10 mouse cellular contexts compared by ENCODE assay signal in genomic region chr16:13986197-13986573, GRCm38 (mm10). TPM values are rescaled to one million over a fixed set of nuclear protein-coding genes. Genes with fewer than 3 reads are reported as not detected.
A peak's percentile ranks its signal among the peaks of the same experiment; 100 is the strongest.
DNase-seq lines count a peak whose midpoint lies in the region; ATAC-seq lines count a peak whose summit lies in the region.
"Had no signal": no experiment of that assay in that cellular context is flagged by ENCODE, and none has a peak within 500 bp of the region (broad histone marks: within the 10 kb centered on the region; RNA-seq: fewer than 3 reads in every experiment).

No protein-coding gene starts in this region.

- 58% methylated on average over 3 of the region's 3 CpGs for WGBS in liver, embryonic 11.5 days
- 59% methylated on average over 3 of the region's 3 CpGs for WGBS in intestine, embryonic 15.5 days
- WGBS in neural tube, embryonic 13.5 days: 43% methylated on average over 3 of the region's 3 CpGs

- H3K27me3 ChIP-seq in liver, embryonic 11.5 days (replicated peaks; ENCODE audit: control insufficient read depth, insufficient read depth, low read length): peaks cover 2% of the 10 kb centered on the region; the same call in 1 of the 2 replicates
- H3K27me3 ChIP-seq in intestine, embryonic 15.5 days (replicated peaks): no peaks in the 10 kb centered on the region
- H3K27me3 ChIP-seq in neural tube, embryonic 13.5 days: no peaks in the 10 kb centered on the region

- H3K27ac ChIP-seq in liver, embryonic 11.5 days (ENCODE audit: low read depth, low read length): no peak overlapping the region
- H3K27ac ChIP-seq in intestine, embryonic 15.5 days: no peak overlapping the region
- peak overlapping the region; percentile 95 for H3K27ac ChIP-seq in neural tube, embryonic 13.5 days (replicated peaks)

- no peaks in the 10 kb centered on the region for H3K36me3 ChIP-seq in liver, embryonic 11.5 days (ENCODE audit: control insufficient read depth, insufficient read depth, low read length)
- H3K36me3 ChIP-seq in intestine, embryonic 15.5 days: no peaks in the 10 kb centered on the region
- 0 out of 2 replicates have a peak, but pooled peaks cover 2% of the 10 kb centered on the region for H3K36me3 ChIP-seq in neural tube, embryonic 13.5 days

- no peak overlapping the region for H3K9ac ChIP-seq in liver, embryonic 11.5 days (ENCODE audit: low read depth, low read length)
- H3K9ac ChIP-seq in intestine, embryonic 15.5 days: peak overlapping the region; percentile 33; the same call in 1 of the 2 replicates
- peak overlapping the region; percentile 80 for H3K9ac ChIP-seq in neural tube, embryonic 13.5 days

- peak; percentile 33; the same call in 1 of the 2 replicates for ATAC-seq in cerebellum, adult (ENCODE audit: insufficient number of reproducible peaks, low FRiP score, low TSS enrichment)
- no peak for ATAC-seq in liver, embryonic 11.5 days (replicated peaks; ENCODE audit: low FRiP score)
- no peak; the same call in 1 of the 2 replicates for ATAC-seq in intestine, embryonic 15.5 days
- ATAC-seq in neural tube, embryonic 13.5 days (ENCODE audit: low read depth): peak; percentile 71
- no peak for ATAC-seq in erythroblast, adult 5-6 weeks (replicated peaks; ENCODE audit: low FRiP score, poor library complexity, severe bottlenecking)

- peak overlapping the region; percentile 59 for H3K4me2 ChIP-seq in liver, embryonic 11.5 days
- H3K4me2 ChIP-seq in intestine, embryonic 15.5 days (replicated peaks): peak overlapping the region; percentile 91
- peak overlapping the region; percentile 75 for H3K4me2 ChIP-seq in neural tube, embryonic 13.5 days

- DNase-seq in cerebellum, adult 11-12 months: no peak
- DNase-seq in liver, embryonic 11.5 days (ENCODE audit: low spot score): no peak
- no peak for DNase-seq in liver
- no peak for DNase-seq in adrenal gland, adult 18-20 months (ENCODE audit: low spot score in 2 of 2)

- no peaks in the 10 kb centered on the region for H3K9me3 ChIP-seq in liver, embryonic 11.5 days (ENCODE audit: control insufficient read depth, low read length)
- no peaks in the 10 kb centered on the region for H3K9me3 ChIP-seq in intestine, embryonic 15.5 days
- no peaks in the 10 kb centered on the region for H3K9me3 ChIP-seq in neural tube, embryonic 13.5 days

- 0 out of 2 replicates have a peak, but pooled peaks cover 3% of the 10 kb centered on the region for H3K4me1 ChIP-seq in liver, embryonic 11.5 days (replicated peaks; ENCODE audit: control insufficient read depth, insufficient read depth, low read length)
- peaks cover 7% of the 10 kb centered on the region; the same call in 1 of the 2 replicates for H3K4me1 ChIP-seq in intestine, embryonic 15.5 days (replicated peaks)
- H3K4me1 ChIP-seq in neural tube, embryonic 13.5 days (replicated peaks): peaks cover 20% of the 10 kb centered on the region

- H3K4me3 ChIP-seq in liver, embryonic 11.5 days (ENCODE audit: low read depth, low read length): no peak overlapping the region; the same call in 1 of the 2 replicates
- H3K4me3 ChIP-seq in intestine, embryonic 15.5 days (replicated peaks): peak overlapping the region; percentile 39
- peak overlapping the region; percentile 64 for H3K4me3 ChIP-seq in neural tube, embryonic 13.5 days

RNA-seq across cellular contexts. Expression of gene 2900011O08Rik, which starts 0.2 kb away (rescaled TPM):
- polyA plus RNA-seq in liver, embryonic 11.5 days (2014; fragmentation: Nextera tagmentation; extraction: Ambion mirVana): 0.85 and 1.1 TPM in 2 replicates
- 2.1 TPM in 2 replicates for polyA plus RNA-seq in intestine, embryonic 15.5 days (2015; fragmentation: Nextera tagmentation; extraction: Ambion mirVana)
- 119 and 121 TPM in 2 replicates for polyA plus RNA-seq in neural tube, embryonic 13.5 days (2015; fragmentation: Nextera tagmentation; extraction: Ambion mirVana)
- 1 to 10 TPM; 1.3 TPM for total RNA-seq in adrenal gland, adult 18-20 months (2021)
- total RNA-seq in erythroblast, adult 5-6 weeks (2015; ENCODE audit: low replicate concordance): not detected in 2 replicates
- total RNA-seq in erythroblast, adult 5-6 weeks (2017; ENCODE audit: low replicate concordance): not detected in 2 replicates
- total RNA-seq: common myeloid progenitor, adult 5-6 weeks had no signal

RNA-seq across cellular contexts. Expression of gene Ifitm7, which starts 0.5 kb away (rescaled TPM):
- polyA plus RNA-seq in liver, embryonic 11.5 days (2014; fragmentation: Nextera tagmentation; extraction: Ambion mirVana): 0.25 TPM in 1 of 2 replicates, not detected in the other
- not detected in 2 replicates for polyA plus RNA-seq in intestine, embryonic 15.5 days (2015; fragmentation: Nextera tagmentation; extraction: Ambion mirVana)
- polyA plus RNA-seq in neural tube, embryonic 13.5 days (2015; fragmentation: Nextera tagmentation; extraction: Ambion mirVana): 0.81 and 0.98 TPM in 2 replicates
- not detected for total RNA-seq in adrenal gland, adult 18-20 months (2021)
- not detected in 2 replicates for total RNA-seq in erythroblast, adult 5-6 weeks (2015; ENCODE audit: low replicate concordance)
- total RNA-seq in erythroblast, adult 5-6 weeks (2017; ENCODE audit: low replicate concordance): 0.98 TPM in 1 of 2 replicates, not detected in the other
- polyA plus RNA-seq: urinary bladder, adult 2 months had no signal

Comparison
In these comparisons a context has a peak if more than half of its experiments do, and no peak if none do; other contexts are left out.
1. ATAC-seq: peak in cerebellum, adult (single experiment) and neural tube, embryonic 13.5 days (single experiment); none in liver, embryonic 11.5 days (single experiment), intestine, embryonic 15.5 days (single experiment) and erythroblast, adult 5-6 weeks (single experiment).
2. RNA of gene 2900011O08Rik, which starts 0.2 kb away (polyA plus RNA-seq): 119 to 121 TPM in neural tube, embryonic 13.5 days; 2.1 TPM in intestine, embryonic 15.5 days and 0.85 to 1.1 TPM in liver, embryonic 11.5 days; every median in the first group is over 10 times any median in the second.
3. Peak in every context shown above with its lines, with median percentiles within 50 percentile points of each other: H3K4me2 ChIP-seq.